Mouse (Mus musculus) intestine, embryonic 15.5 days (tissue): ENCODE results near the gene Kcnj4. TPM values are rescaled to one million over a fixed set of nuclear protein-coding genes. Genes with fewer than 3 reads are reported as not detected.

ENCODE experiments used
- polyA plus RNA-seq: library from polyadenylated mRNA; unstranded; fragments of >200 nt; fragmentation: Nextera tagmentation; extraction: Ambion mirVana; gene quantifications from 2 replicates; pipeline ENCODE4 v1.2.1, GENCODE M21; 2015

Kcnj4 gene
- polyA plus RNA-seq, 1 experiment from 2014 or later = not detected

Other genes starting within 250 kb of the Kcnj4 start
- 12.3 and 14.7 TPM in 2 replicates for gene Baiap2l2, start 219.7 kb downstream of the Kcnj4 start, polyA plus RNA-seq
- gene Pla2g6, start 176.9 kb downstream of the Kcnj4 start, polyA plus RNA-seq = 20.2 and 21.6 TPM in 2 replicates
- gene Maff, start 158.6 kb downstream of the Kcnj4 start, polyA plus RNA-seq = 5.8 and 7.9 TPM in 2 replicates
- gene Tmem184b, start 101.7 kb downstream of the Kcnj4 start, polyA plus RNA-seq = 49.4 and 51.0 TPM in 2 replicates
- gene Csnk1e, start 49.7 kb downstream of the Kcnj4 start, polyA plus RNA-seq = 59.1 and 61.8 TPM in 2 replicates
- gene Kdelr3, start 11.2 kb upstream of the Kcnj4 start, polyA plus RNA-seq = 71.6 and 78.7 TPM in 2 replicates
- 39.3 and 41.2 TPM in 2 replicates for gene Ddx17, start 41.5 kb upstream of the Kcnj4 start, polyA plus RNA-seq
- 1.3 and 1.8 TPM in 2 replicates for gene Dmc1, start 99.9 kb upstream of the Kcnj4 start, polyA plus RNA-seq
- 0.74 and 0.90 TPM in 2 replicates for gene Fam227a, start 153.7 kb upstream of the Kcnj4 start, polyA plus RNA-seq
- 37.6 and 39.0 TPM in 2 replicates for gene Cby1, start 154.0 kb upstream of the Kcnj4 start, polyA plus RNA-seq
- gene Tomm22, start 165.6 kb upstream of the Kcnj4 start, polyA plus RNA-seq = 261 and 272 TPM in 2 replicates
- 18.7 and 19.4 TPM in 2 replicates for gene Josd1, start 182.7 kb upstream of the Kcnj4 start, polyA plus RNA-seq
- gene Gtpbp1, start 185.6 kb upstream of the Kcnj4 start, polyA plus RNA-seq = 27.4 and 29.9 TPM in 2 replicates
- gene Sun2, start 237.3 kb upstream of the Kcnj4 start, polyA plus RNA-seq = 3.4 and 4.5 TPM in 2 replicates